ENCODE assay signal across 8 mouse cellular contexts in genomic region chr7:100582727-100583236, GRCm38 (mm10). TPM values are rescaled to one million over a fixed set of nuclear protein-coding genes. Genes with fewer than 3 reads are reported as not detected.
DNase-seq lines count a peak whose midpoint lies in the region; ATAC-seq and TF ChIP-seq lines count a peak whose summit lies in the region.

No protein-coding gene starts in this region.

- H3K4me3 ChIP-seq in C2C12 (ENCODE audit: insufficient read depth, poor library complexity, severe bottlenecking): peak overlapping the region; percentile 34
- H3K4me3 ChIP-seq in erythroblast, embryonic 14.5 days (replicated peaks): peak overlapping the region; percentile 75
- peak overlapping the region; percentile 55 for H3K4me3 ChIP-seq in heart, embryonic 11.5 days (ENCODE audit: low read depth, low read length)
- H3K4me3 ChIP-seq in kidney, embryonic 16.5 days (ENCODE audit: low read length): peak overlapping the region; percentile 67
- peak overlapping the region; percentile 60 for H3K4me3 ChIP-seq in liver, adult 2 months (ENCODE audit: insufficient read depth, low read depth, low read length)
- peak overlapping the region; percentile 30 for H3K4me3 ChIP-seq in myocyte

- H3K9me3 ChIP-seq in erythroblast, embryonic 14.5 days (ENCODE audit: control insufficient read depth, low read length): no peaks in the 10 kb centered on the region
- no peaks in the 10 kb centered on the region for H3K9me3 ChIP-seq in heart, embryonic 11.5 days (replicated peaks; ENCODE audit: control insufficient read depth, low read length)
- H3K9me3 ChIP-seq in kidney, embryonic 16.5 days (ENCODE audit: low read length): no peaks in the 10 kb centered on the region

- H3K79me2 ChIP-seq in C2C12 (ENCODE audit: control insufficient read depth, insufficient read depth) (no peaks in the 10 kb centered on the region), myocyte (ENCODE audit: control insufficient read depth, insufficient read depth) (peaks cover 6% of the 10 kb centered on the region)
- H3K79me2 ChIP-seq in liver, adult 2 months (ENCODE audit: control insufficient read depth, insufficient read depth, low read length): no peaks in the 10 kb centered on the region; the same call in 1 of the 2 replicates

- ATAC-seq in heart, embryonic 11.5 days (replicated peaks; ENCODE audit: insufficient number of reproducible peaks, low FRiP score, low TSS enrichment): peak; percentile 85
- ATAC-seq in kidney, embryonic 16.5 days (ENCODE audit: low FRiP score, low TSS enrichment): peak; percentile 90

- H3K27ac ChIP-seq in heart, embryonic 11.5 days (ENCODE audit: low read depth, low read length): peak overlapping the region; percentile 88
- H3K27ac ChIP-seq in kidney, embryonic 16.5 days (ENCODE audit: low read length): peak overlapping the region; percentile 87
- H3K27ac ChIP-seq in liver, adult 2 months (replicated peaks; ENCODE audit: insufficient read depth, low read depth, low read length): peak overlapping the region; percentile 81

- TF ChIP-seq CTCF in C2C12 (IDR thresholded peaks at IDR 0.05; ENCODE audit: control insufficient read depth, insufficient read depth, insufficient read length): no peak
- TF ChIP-seq CTCF in brain, embryonic 14.5 days (IDR thresholded peaks at IDR 0.05; ENCODE audit: borderline replicate concordance, extremely low read depth, insufficient read depth, insufficient read length): no peak
- no peak for TF ChIP-seq CTCF in liver, adult 2 months (IDR thresholded peaks at IDR 0.05; ENCODE audit: low read depth, low read length)

- DNase-seq in brain, embryonic 14.5 days (ENCODE audit: low read depth): peak; percentile 97
- DNase-seq in liver, adult 2 months (ENCODE audit: extremely low read depth, low read depth, low spot score): peak; percentile 90
- DNase-seq in splenic B cell, adult 2 months (ENCODE audit: low read depth, low spot score): peak; percentile 87

- H3K4me2 ChIP-seq in heart, embryonic 11.5 days: peak overlapping the region; percentile 72
- H3K4me2 ChIP-seq in kidney, embryonic 16.5 days (replicated peaks; ENCODE audit: low read depth, low read length): peak overlapping the region; percentile 85
- peak overlapping the region; percentile 81 for H3K4me2 ChIP-seq in myocyte (ENCODE audit: low read depth)

- peak overlapping the region; percentile 95 for H3K9ac ChIP-seq in heart, embryonic 11.5 days (ENCODE audit: low read depth, low read length)
- peak overlapping the region; percentile 96 for H3K9ac ChIP-seq in kidney, embryonic 16.5 days (replicated peaks; ENCODE audit: low read length)
- peak overlapping the region; percentile 78 for H3K9ac ChIP-seq in liver, adult 2 months (ENCODE audit: low read depth, low read length)

- H3K36me3 ChIP-seq in C2C12 (ENCODE audit: control insufficient read depth, insufficient read depth) (no peaks in the 10 kb centered on the region), myocyte (ENCODE audit: control insufficient read depth, insufficient read depth) (no peaks in the 10 kb centered on the region)
- H3K36me3 ChIP-seq in erythroblast, embryonic 14.5 days (ENCODE audit: control insufficient read depth): peaks cover 4% of the 10 kb centered on the region
- no peaks in the 10 kb centered on the region for H3K36me3 ChIP-seq in heart, embryonic 11.5 days (ENCODE audit: control insufficient read depth, insufficient read depth, low read length)
- peaks cover 4% of the 10 kb centered on the region; the same call in 1 of the 2 replicates for H3K36me3 ChIP-seq in kidney, embryonic 16.5 days (ENCODE audit: insufficient read depth, low read length)
- H3K36me3 ChIP-seq in liver, adult 2 months (ENCODE audit: control insufficient read depth, insufficient read depth, low read length): no peaks in the 10 kb centered on the region
- H3K36me3 ChIP-seq in splenic B cell, adult 2 months (ENCODE audit: control insufficient read depth, insufficient read depth, low read length, poor library complexity, severe bottlenecking): no peaks in the 10 kb centered on the region

- peaks cover 40% of the 10 kb centered on the region for H3K4me1 ChIP-seq in erythroblast, embryonic 14.5 days (ENCODE audit: control insufficient read depth)
- peaks cover 3% of the 10 kb centered on the region; the same call in 1 of the 2 replicates for H3K4me1 ChIP-seq in heart, embryonic 11.5 days (ENCODE audit: control insufficient read depth, insufficient read depth, low read length)
- H3K4me1 ChIP-seq in kidney, embryonic 16.5 days (ENCODE audit: insufficient read depth, low read length): peaks cover 5% of the 10 kb centered on the region; the same call in 1 of the 2 replicates
- peaks cover 1% of the 10 kb centered on the region; the same call in 1 of the 2 replicates for H3K4me1 ChIP-seq in liver, adult 2 months (ENCODE audit: control insufficient read depth, insufficient read depth, low read length)

- TF ChIP-seq POLR2A in brain, embryonic 14.5 days (IDR thresholded peaks at IDR 0.05; ENCODE audit: borderline replicate concordance, extremely low read depth, insufficient read depth, insufficient read length, poor library complexity, severe bottlenecking): peak; percentile 43; the same call in 1 of the 2 replicates
- TF ChIP-seq POLR2A in liver, adult 2 months (IDR thresholded peaks at IDR 0.05; ENCODE audit: extremely low read depth, insufficient read depth, low read length): 0 out of 2 replicates have a peak, but pooled peaks have one; percentile 14
- peak; percentile 44 for TF ChIP-seq POLR2A in myocyte (IDR thresholded peaks at IDR 0.05; ENCODE audit: insufficient read length, low read depth)

- peak overlapping the region; percentile 75 for H3ac ChIP-seq in C2C12 (ENCODE audit: control insufficient read depth, insufficient read length, low read depth)
- peak overlapping the region; percentile 48 for H3ac ChIP-seq in myocyte (ENCODE audit: control insufficient read depth, insufficient read length)

- WGBS in heart, embryonic 11.5 days (ENCODE audit: insufficient replicate concordance): under 1% methylated on average over 31 of the region's 31 CpGs
- WGBS in kidney, embryonic 16.5 days: under 1% methylated on average over 31 of the region's 31 CpGs
- WGBS in liver, adult 2 months: under 1% methylated on average over 31 of the region's 31 CpGs

- no peaks in the 10 kb centered on the region for H3K79me3 ChIP-seq in C2C12 (ENCODE audit: low read depth)

- H3K27me3 ChIP-seq in C2C12 (ENCODE audit: control insufficient read depth, insufficient read depth, insufficient read length) (no peaks in the 10 kb centered on the region), myocyte (ENCODE audit: control insufficient read depth, insufficient read depth, insufficient read length) (no peaks in the 10 kb centered on the region)
- H3K27me3 ChIP-seq in erythroblast, embryonic 14.5 days (ENCODE audit: control insufficient read depth): no peaks in the 10 kb centered on the region
- no peaks in the 10 kb centered on the region for H3K27me3 ChIP-seq in heart, embryonic 11.5 days (ENCODE audit: control insufficient read depth, insufficient read depth, low read length)
- no peaks in the 10 kb centered on the region for H3K27me3 ChIP-seq in kidney, embryonic 16.5 days (ENCODE audit: insufficient read depth, low read length)
- no peaks in the 10 kb centered on the region for H3K27me3 ChIP-seq in liver, adult 2 months (ENCODE audit: control insufficient read depth, insufficient read depth, low read length)
- no peaks in the 10 kb centered on the region for H3K27me3 ChIP-seq in splenic B cell, adult 2 months (ENCODE audit: control insufficient read depth, insufficient read depth, low read length, poor library complexity, severe bottlenecking)

TF ChIP-seq in C2C12, 6 proteins besides CTCF, POLR2A, EP300 and RAD21:
- TF ChIP-seq CEBPB (IDR thresholded peaks at IDR 0.05; ENCODE audit: low read depth): no peak
- TF ChIP-seq FOSL1 (IDR thresholded peaks at IDR 0.05; ENCODE audit: insufficient read depth, low read length, poor library complexity, severe bottlenecking): no peak
- TF ChIP-seq MAX (IDR thresholded peaks at IDR 0.05): no peak
- no peak for TF ChIP-seq MYOD1 (IDR thresholded peaks at IDR 0.05; ENCODE audit: control insufficient read depth, insufficient read length, low read depth)
- no peak for TF ChIP-seq USF1 (IDR thresholded peaks at IDR 0.05; ENCODE audit: low read depth)
TF ChIP-seq in C2C12: peak in this region for 0.

TF ChIP-seq in myocyte, 11 proteins besides CTCF, POLR2A, EP300 and RAD21 (continues in another document):
- TF ChIP-seq REST (IDR thresholded peaks at IDR 0.05; ENCODE audit: insufficient read depth, insufficient read length) (no peak), MYOD1 (IDR thresholded peaks at IDR 0.05; ENCODE audit: control insufficient read depth in 1 of 3, insufficient read length in 2 of 3, low read depth in 2 of 3) (no peak), TCF3 (IDR thresholded peaks at IDR 0.05; ENCODE audit: insufficient read length, low read depth) (no peak), TCF12 (IDR thresholded peaks at IDR 0.05; ENCODE audit: insufficient read depth, poor library complexity, severe bottlenecking) (no peak)

RNA-seq across cellular contexts. Expression of gene Rab6a, which starts 24.4 kb away (rescaled TPM):
- polyA plus RNA-seq in C2C12 (2012; fragmentation: generic; extraction: Trizol) (37.5 TPM), myocyte (2012; fragmentation: generic; extraction: Trizol) (48.5 TPM)
- polyA plus RNA-seq in brain, embryonic 14.5 days (2012; rRNA removed): 137 and 166 TPM in 2 replicates
- polyA plus RNA-seq in erythroblast, embryonic 14.5 days (2012): 2.7 and 3.8 TPM in 2 replicates
- polyA plus RNA-seq in heart, embryonic 11.5 days (2014; fragmentation: Nextera tagmentation; extraction: Ambion mirVana): 115 and 128 TPM in 2 replicates
- 88.3 and 91.1 TPM in 2 replicates for polyA plus RNA-seq in kidney, embryonic 16.5 days (2015; fragmentation: Nextera tagmentation; extraction: Ambion mirVana)
- 30.4 and 33.0 TPM in 2 replicates for total RNA-seq in liver, adult 2 months (2014; rRNA removed)
- 13.2 and 13.5 TPM in 2 replicates for polyA plus RNA-seq in liver, adult 2 months (2012; rRNA removed)

RNA-seq across cellular contexts. Expression of gene Mrpl48, which starts 25.3 kb away (rescaled TPM):
- polyA plus RNA-seq in C2C12 (2012; fragmentation: generic; extraction: Trizol) (30.7 TPM), myocyte (2012; fragmentation: generic; extraction: Trizol) (34.4 TPM)
- 36.9 and 41.1 TPM in 2 replicates for polyA plus RNA-seq in brain, embryonic 14.5 days (2012; rRNA removed)
- polyA plus RNA-seq in erythroblast, embryonic 14.5 days (2012): 0.27 and 0.42 TPM in 2 replicates
- polyA plus RNA-seq in heart, embryonic 11.5 days (2014; fragmentation: Nextera tagmentation; extraction: Ambion mirVana): 76.9 and 77.3 TPM in 2 replicates
- polyA plus RNA-seq in kidney, embryonic 16.5 days (2015; fragmentation: Nextera tagmentation; extraction: Ambion mirVana): 81.5 and 82.3 TPM in 2 replicates
- 24.6 and 29.1 TPM in 2 replicates for total RNA-seq in liver, adult 2 months (2014; rRNA removed)
- 9.4 and 9.5 TPM in 2 replicates for polyA plus RNA-seq in liver, adult 2 months (2012; rRNA removed)

RNA-seq across cellular contexts. Expression of gene Coa4, which starts 45.9 kb away (rescaled TPM):
- 8.4 TPM for polyA plus RNA-seq in C2C12 (2012; fragmentation: generic; extraction: Trizol)
- 14.1 and 15.3 TPM in 2 replicates for polyA plus RNA-seq in brain, embryonic 14.5 days (2012; rRNA removed)
- polyA plus RNA-seq in erythroblast, embryonic 14.5 days (2012): 0.60 and 0.96 TPM in 2 replicates
- polyA plus RNA-seq in heart, embryonic 11.5 days (2014; fragmentation: Nextera tagmentation; extraction: Ambion mirVana): 24.4 and 27.0 TPM in 2 replicates
- polyA plus RNA-seq in kidney, embryonic 16.5 days (2015; fragmentation: Nextera tagmentation; extraction: Ambion mirVana): 23.4 and 26.3 TPM in 2 replicates
- total RNA-seq in liver, adult 2 months (2014; rRNA removed): 4.3 and 10.7 TPM in 2 replicates
- polyA plus RNA-seq in liver, adult 2 months (2012; rRNA removed): 8.9 and 11.6 TPM in 2 replicates
- 15.5 TPM for polyA plus RNA-seq in myocyte (2012; fragmentation: generic; extraction: Trizol)

Comparison
In these comparisons a context has a peak if more than half of its experiments do, and no peak if none do; other contexts are left out.
1. Peak in every context shown above with its lines: DNase-seq, ATAC-seq, H3K4me3 ChIP-seq and H3K27ac ChIP-seq.